Comparison of ENCODE assay signal across 10 mouse cellular contexts in genomic region chr10:31504134-31504551, GRCm38 (mm10). TPM values are rescaled to one million over a fixed set of nuclear protein-coding genes. Genes with fewer than 3 reads are reported as not detected.
DNase-seq lines count a peak whose midpoint lies in the region; ATAC-seq and TF ChIP-seq lines count a peak whose summit lies in the region.
"Had no signal": no experiment of that assay in that cellular context is flagged by ENCODE, and none has a peak within 500 bp of the region (broad histone marks: within the 10 kb centered on the region; RNA-seq: fewer than 3 reads in every experiment).

No protein-coding gene starts in this region.

- WGBS in hindbrain, postnatal 0 days: 29% methylated on average over 3 of the region's 3 CpGs
- WGBS in midbrain, embryonic 12.5 days: 56% methylated on average over 3 of the region's 3 CpGs
- WGBS in intestine, embryonic 15.5 days: 65% methylated on average over 3 of the region's 3 CpGs

- H3K79me2 ChIP-seq in C2C12 (ENCODE audit: control insufficient read depth, insufficient read depth): no peaks in the 10 kb centered on the region

- H3K79me3 ChIP-seq in C2C12 (ENCODE audit: low read depth): peaks cover 2% of the 10 kb centered on the region

- H3K27me3 ChIP-seq in C2C12 (ENCODE audit: control insufficient read depth, insufficient read depth, insufficient read length): no peaks in the 10 kb centered on the region
- no peaks in the 10 kb centered on the region for H3K27me3 ChIP-seq in hindbrain, postnatal 0 days (ENCODE audit: insufficient read depth, low read length)
- H3K27me3 ChIP-seq in midbrain, embryonic 12.5 days: no peaks in the 10 kb centered on the region
- no peaks in the 10 kb centered on the region for H3K27me3 ChIP-seq in intestine, embryonic 15.5 days (replicated peaks)
- H3K27me3 ChIP-seq: embryonic facial prominence, embryonic 13.5 days; limb, embryonic 12.5 days had no signal

- H3K4me2 ChIP-seq in hindbrain, postnatal 0 days (ENCODE audit: low read depth, low read length): no peak overlapping the region
- no peak overlapping the region for H3K4me2 ChIP-seq in midbrain, embryonic 12.5 days (replicated peaks)
- no peak overlapping the region for H3K4me2 ChIP-seq in intestine, embryonic 15.5 days (replicated peaks)
- H3K4me2 ChIP-seq: embryonic facial prominence, embryonic 13.5 days; limb, embryonic 12.5 days had no signal

- TF ChIP-seq CTCF in C2C12 (IDR thresholded peaks at IDR 0.05; ENCODE audit: control insufficient read depth, insufficient read depth, insufficient read length): no peak
- peak; percentile 60 for TF ChIP-seq CTCF in hindbrain, postnatal 0 days (IDR thresholded peaks at IDR 0.05; ENCODE audit: low read depth)

- no peaks in the 10 kb centered on the region for H3K9me3 ChIP-seq in hindbrain, postnatal 0 days (ENCODE audit: low read length)
- 0 out of 2 replicates have a peak, but pooled peaks cover 2% of the 10 kb centered on the region for H3K9me3 ChIP-seq in midbrain, embryonic 12.5 days
- no peaks in the 10 kb centered on the region for H3K9me3 ChIP-seq in intestine, embryonic 15.5 days
- H3K9me3 ChIP-seq: embryonic facial prominence, embryonic 13.5 days; limb, embryonic 12.5 days had no signal

- H3K27ac ChIP-seq in hindbrain, postnatal 0 days: no peak overlapping the region
- no peak overlapping the region for H3K27ac ChIP-seq in midbrain, embryonic 12.5 days (replicated peaks)
- H3K27ac ChIP-seq in intestine, embryonic 15.5 days: no peak overlapping the region
- H3K27ac ChIP-seq: embryonic facial prominence, embryonic 13.5 days; limb, embryonic 12.5 days had no signal

- H3K4me3 ChIP-seq in C2C12 (ENCODE audit: insufficient read depth, poor library complexity, severe bottlenecking): no peak overlapping the region
- no peak overlapping the region for H3K4me3 ChIP-seq in hindbrain, postnatal 0 days (ENCODE audit: low read length)
- H3K4me3 ChIP-seq in midbrain, embryonic 12.5 days: no peak overlapping the region
- no peak overlapping the region for H3K4me3 ChIP-seq in intestine, embryonic 15.5 days (replicated peaks)
- H3K4me3 ChIP-seq: embryonic facial prominence, embryonic 13.5 days; limb, embryonic 12.5 days had no signal

- peaks cover 40% of the 10 kb centered on the region for H3K36me3 ChIP-seq in C2C12 (ENCODE audit: control insufficient read depth, insufficient read depth)
- H3K36me3 ChIP-seq in hindbrain, postnatal 0 days (ENCODE audit: insufficient read depth, low read length): no peaks in the 10 kb centered on the region
- H3K36me3 ChIP-seq in midbrain, embryonic 12.5 days: no peaks in the 10 kb centered on the region
- H3K36me3 ChIP-seq in intestine, embryonic 15.5 days: no peaks in the 10 kb centered on the region

- no peak overlapping the region for H3K9ac ChIP-seq in hindbrain, postnatal 0 days (replicated peaks; ENCODE audit: low read length)
- no peak overlapping the region for H3K9ac ChIP-seq in midbrain, embryonic 12.5 days (replicated peaks)
- H3K9ac ChIP-seq in intestine, embryonic 15.5 days: no peak overlapping the region
- H3K9ac ChIP-seq: embryonic facial prominence, embryonic 13.5 days; limb, embryonic 12.5 days had no signal

- no peak overlapping the region for H3ac ChIP-seq in C2C12 (ENCODE audit: control insufficient read depth, insufficient read length, low read depth)

- DNase-seq in frontal cortex, postnatal 25 days (ENCODE audit: low spot score in 2 of 2): no peak
- peak; percentile 45 to 51 for DNase-seq in cerebellum, postnatal 14 days
- DNase-seq in hindbrain, postnatal 0 days (ENCODE audit: low spot score): peak; percentile 85
- DNase-seq in urinary bladder, postnatal 4 days (ENCODE audit: low spot score in 2 of 2): no peak

- peak; percentile 95 for ATAC-seq in frontal cortex, adult (ENCODE audit: low TSS enrichment)
- ATAC-seq in hindbrain, postnatal 0 days: peak; percentile 95
- peak; percentile 30; the same call in 1 of the 2 replicates for ATAC-seq in midbrain, embryonic 12.5 days (ENCODE audit: low FRiP score, low read depth)
- ATAC-seq in intestine, embryonic 15.5 days: no peak

- no peaks in the 10 kb centered on the region for H3K4me1 ChIP-seq in hindbrain, postnatal 0 days (ENCODE audit: insufficient read depth, low read length)
- H3K4me1 ChIP-seq in midbrain, embryonic 12.5 days: no peaks in the 10 kb centered on the region
- no peaks in the 10 kb centered on the region for H3K4me1 ChIP-seq in intestine, embryonic 15.5 days (replicated peaks)
- H3K4me1 ChIP-seq: embryonic facial prominence, embryonic 13.5 days; limb, embryonic 12.5 days had no signal

TF ChIP-seq in C2C12, 6 proteins besides CTCF, POLR2A, EP300 and RAD21:
- TF ChIP-seq FOSL1 (IDR thresholded peaks at IDR 0.05; ENCODE audit: insufficient read depth, low read length, poor library complexity, severe bottlenecking) (no peak), MYOG (IDR thresholded peaks at IDR 0.05; ENCODE audit: control insufficient read depth, extremely low read depth, insufficient read length) (no peak), CEBPB (IDR thresholded peaks at IDR 0.05; ENCODE audit: low read depth) (no peak), USF1 (IDR thresholded peaks at IDR 0.05; ENCODE audit: low read depth) (no peak), MYOD1 (IDR thresholded peaks at IDR 0.05; ENCODE audit: control insufficient read depth, insufficient read length, low read depth) (peak; percentile 75), MAX (IDR thresholded peaks at IDR 0.05) (no peak)

RNA-seq across cellular contexts. Expression of gene Tpd52l1, which starts 58.4 kb away (rescaled TPM):
- polyA plus RNA-seq in C2C12 (2012; fragmentation: generic; extraction: Trizol): 60.9 TPM
- total RNA-seq in hindbrain, postnatal 0 days (2014; rRNA removed): 12.9 and 24.4 TPM in 2 replicates
- 62.0 and 63.7 TPM in 2 replicates for polyA plus RNA-seq in hindbrain, postnatal 0 days (2015; fragmentation: Nextera tagmentation; extraction: Ambion mirVana)
- polyA plus RNA-seq in midbrain, embryonic 12.5 days (2016; fragmentation: Nextera tagmentation; extraction: Ambion mirVana): 16.9 and 29.2 TPM in 2 replicates
- 16.3 and 16.5 TPM in 2 replicates for polyA plus RNA-seq in intestine, embryonic 15.5 days (2015; fragmentation: Nextera tagmentation; extraction: Ambion mirVana)

Comparison
In these comparisons a context has a peak if more than half of its experiments do, and no peak if none do; other contexts are left out.
1. DNase-seq: peak in cerebellum, postnatal 14 days (2 of 2) and hindbrain, postnatal 0 days (single experiment); none in frontal cortex, postnatal 25 days (0 of 2) and urinary bladder, postnatal 4 days (0 of 2).